Mouse (Mus musculus) ovary, adult 2 months (tissue): ENCODE data around the gene Ttll4. TPM values are rescaled to one million over a fixed set of nuclear protein-coding genes. Genes with fewer than 3 reads are reported as not detected.

Source experiments
- polyA plus RNA-seq: library from polyadenylated mRNA; depleted of rRNA; stranded (reverse); fragments of >200 nt; gene quantifications from 2 replicates; pipeline ENCODE4 v1.2.3, GENCODE M21; 2012; rRNA removed

Gene Ttll4
- 21.6 and 31.2 TPM in 2 replicates for polyA plus RNA-seq

DNA sequence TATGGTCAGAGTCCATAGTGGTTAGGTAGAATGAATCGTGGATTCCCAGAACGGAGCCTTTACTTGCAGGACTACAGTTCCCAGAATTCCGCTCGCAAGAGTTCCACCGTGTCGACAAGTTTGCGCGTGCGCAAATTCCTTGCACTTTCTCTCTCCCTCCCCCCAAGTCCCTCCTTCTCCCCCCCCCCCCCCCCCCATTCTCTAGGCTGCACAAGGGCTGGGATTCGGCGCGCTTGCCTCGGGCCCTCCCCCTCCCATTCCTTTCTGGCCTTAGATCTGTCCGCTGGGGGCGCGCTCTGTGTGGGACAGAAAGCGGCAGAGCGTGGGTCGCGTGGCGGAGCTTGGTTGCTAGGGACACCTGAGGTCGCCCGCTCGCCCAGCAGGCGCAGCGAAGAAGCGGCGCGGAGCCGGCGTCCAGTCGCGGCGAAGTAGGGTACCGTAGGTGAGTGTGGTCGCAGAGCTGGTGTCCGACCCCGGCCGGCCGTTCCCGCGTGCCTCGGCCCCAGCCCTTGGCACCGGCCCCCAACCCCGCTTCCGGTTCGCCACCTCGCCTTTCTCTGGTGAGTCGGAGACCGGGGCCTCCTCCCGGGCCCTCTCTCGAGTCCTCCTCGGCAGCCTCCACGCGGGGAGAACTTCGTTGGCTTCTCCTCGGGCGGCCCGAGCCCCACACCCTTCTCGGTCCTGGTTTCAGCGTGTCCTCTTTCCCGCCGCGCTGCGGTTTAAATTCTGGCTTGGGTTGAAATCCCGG lies at the start of gene Ttll4:
TSS of gene Ttll4 (plus strand) at position 298 of the 748 bp plus-strand sequence.

DNA sequence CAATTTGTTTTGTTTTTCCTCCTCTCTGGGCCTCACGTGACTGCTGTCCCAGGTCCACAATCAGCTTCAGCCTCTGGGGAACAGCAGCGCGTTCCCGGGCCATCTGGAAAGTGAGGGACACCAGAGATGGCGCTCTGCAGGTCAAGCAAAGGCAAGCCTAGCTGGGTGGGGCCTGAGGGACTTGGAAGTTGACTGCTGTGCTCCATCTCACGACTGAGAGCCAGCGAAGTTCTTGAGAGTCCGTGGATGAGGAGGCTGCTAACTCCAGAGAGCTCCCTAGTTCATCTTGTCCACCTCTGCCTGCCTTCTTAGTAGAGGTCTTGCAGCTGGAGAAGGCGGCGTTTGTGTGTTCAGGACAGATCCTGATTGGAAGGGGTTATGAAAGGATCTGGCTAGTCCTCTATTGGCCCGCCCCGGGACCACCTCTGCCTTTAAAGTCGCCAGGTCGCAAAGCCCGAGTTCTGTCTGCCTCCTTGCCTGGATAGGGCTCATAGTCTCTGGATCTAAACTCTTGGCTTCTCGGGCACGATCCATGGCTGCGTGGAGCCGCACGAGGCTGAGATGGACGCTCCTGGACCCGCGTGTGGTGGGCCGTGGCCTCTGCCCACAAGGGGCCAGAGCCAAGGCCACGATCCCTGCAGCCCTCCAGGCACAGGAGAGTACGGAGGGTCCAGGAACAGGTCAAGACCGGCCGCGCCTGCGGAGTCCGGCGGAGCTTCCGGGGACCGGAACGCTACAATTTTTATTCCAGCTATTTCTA lies 51.7 kb downstream of the Ttll4 start, which contains the start of gene Cyp27a1:
TSS of gene Cyp27a1 (plus strand) at position 476 of the 760 bp plus-strand sequence.

DNA sequence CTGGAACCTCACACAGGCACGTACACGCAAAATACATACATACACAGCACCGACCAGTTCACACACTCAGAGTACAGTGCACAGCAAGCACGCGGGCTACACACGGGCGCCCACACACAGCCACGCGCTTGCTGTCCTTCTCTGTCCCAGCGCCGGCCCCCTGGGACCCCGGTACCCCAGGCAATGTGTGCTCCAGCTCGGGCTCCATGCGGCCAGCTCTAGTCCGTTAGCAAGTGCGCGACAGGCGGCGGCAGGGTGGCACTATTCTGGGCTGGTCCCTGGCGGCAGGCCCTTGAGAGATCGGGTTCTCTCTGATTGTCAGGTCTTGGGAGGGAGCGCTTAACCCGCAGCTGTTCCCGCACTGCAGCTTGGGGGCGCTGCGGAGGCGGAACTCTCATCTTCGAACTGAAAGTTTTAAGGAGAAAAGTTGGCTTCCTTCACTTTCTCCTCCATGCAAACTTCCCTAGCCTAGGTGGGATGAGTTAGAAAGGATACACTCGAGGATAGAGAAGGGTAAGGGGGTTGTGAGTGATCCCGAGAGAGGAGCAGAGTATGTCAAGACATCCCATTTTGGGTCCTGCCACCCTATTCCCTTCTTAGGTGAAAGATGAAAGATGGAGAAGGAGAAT lies 87.2 kb downstream of the Ttll4 start, which contains the start of gene Prkag3:
TSS of gene Prkag3 (minus strand) at position 579 of the 629 bp plus-strand sequence.

Other genes with a start within 250 kb of the Ttll4 start
- gene Cnot9, start 155.7 kb upstream of the Ttll4 start, polyA plus RNA-seq, result 21.1 and 26.1 TPM in 2 replicates
- 0.21 and 0.50 TPM in 2 replicates for gene Plcd4, start 118.9 kb upstream of the Ttll4 start, polyA plus RNA-seq
- gene Usp37, start 117.5 kb upstream of the Ttll4 start, polyA plus RNA-seq, result 4.1 and 4.5 TPM in 2 replicates
- gene Zfp142, start 73.5 kb upstream of the Ttll4 start, polyA plus RNA-seq, result 21.2 and 24.4 TPM in 2 replicates
- 13.9 and 19.8 TPM in 2 replicates for gene Bcs1l, start 73.5 kb upstream of the Ttll4 start, polyA plus RNA-seq
- gene Rnf25, start 60.3 kb upstream of the Ttll4 start, polyA plus RNA-seq, result 65.0 and 80.2 TPM in 2 replicates
- gene Stk36, start 60.3 kb upstream of the Ttll4 start, polyA plus RNA-seq, result 25.1 and 31.3 TPM in 2 replicates
- gene Cyp27a1, start 51.8 kb downstream of the Ttll4 start, polyA plus RNA-seq, result 14.9 and 15.1 TPM in 2 replicates
- gene Prkag3, start 87.5 kb downstream of the Ttll4 start, polyA plus RNA-seq, result 0.44 and 0.79 TPM in 2 replicates
- gene Wnt6, start 110.1 kb downstream of the Ttll4 start, polyA plus RNA-seq, result 67.4 and 94.7 TPM in 2 replicates
- 2.8 and 4.3 TPM in 2 replicates for gene Wnt10a, start 129.8 kb downstream of the Ttll4 start, polyA plus RNA-seq
- gene Cdk5r2, start 193.2 kb downstream of the Ttll4 start, polyA plus RNA-seq, result 0.40 and 1.0 TPM in 2 replicates
- not detected in 2 replicates for gene Fev, start 223.7 kb downstream of the Ttll4 start, polyA plus RNA-seq
- gene Cryba2, start 231.4 kb downstream of the Ttll4 start, polyA plus RNA-seq, result not detected in 2 replicates